Mouse (Mus musculus): ENCODE measurements around the gene Pdrg1.

- TF ChIP-seq EP300 (optimal IDR thresholded peaks at IDR 0.05): no peak
- TF ChIP-seq CTCF (IDR thresholded peaks at IDR 0.05; ENCODE audit: low read depth): no peak
Measured at GRCm38 (mm10) chr2:152965555-152965954, 49.7 kb downstream of the Pdrg1 start.

All from stomach, postnatal 0 days (tissue).